In the genomic region with DNA sequence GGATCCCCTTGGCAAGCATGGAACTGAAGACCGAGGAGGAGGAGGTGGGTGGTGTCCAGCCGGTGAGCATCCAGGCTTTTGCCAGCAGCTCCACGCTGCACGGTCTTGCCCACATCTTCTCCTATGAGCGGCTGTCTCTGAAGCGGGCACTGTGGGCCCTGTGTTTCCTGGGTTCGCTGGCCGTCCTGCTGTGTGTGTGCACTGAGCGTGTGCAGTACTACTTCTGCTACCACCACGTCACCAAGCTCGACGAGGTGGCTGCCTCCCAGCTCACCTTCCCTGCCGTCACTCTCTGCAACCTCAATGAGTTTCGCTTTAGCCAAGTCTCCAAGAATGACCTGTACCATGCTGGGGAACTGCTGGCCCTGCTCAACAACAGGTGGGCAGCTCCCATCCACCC, we compare ENCODE assay signal across 16 mouse cellular contexts. TPM values are rescaled to one million over a fixed set of nuclear protein-coding genes. Genes with fewer than 3 reads are reported as not detected.
DNase-seq lines count a peak whose midpoint lies in the region; ATAC-seq and TF ChIP-seq lines count a peak whose summit lies in the region.
"Had no signal": no experiment of that assay in that cellular context is flagged by ENCODE, and none has a peak within 500 bp of the region (broad histone marks: within the 10 kb centered on the region; RNA-seq: fewer than 3 reads in every experiment).

No protein-coding gene starts in this region.

- no peaks in the 10 kb centered on the region for H3K9me3 ChIP-seq in hindbrain, postnatal 0 days (ENCODE audit: low read length)
- no peaks in the 10 kb centered on the region for H3K9me3 ChIP-seq in neural tube, embryonic 14.5 days (ENCODE audit: control insufficient read depth, low read length)

- no peaks in the 10 kb centered on the region for H3K36me3 ChIP-seq in hindbrain, postnatal 0 days (ENCODE audit: insufficient read depth, low read length)
- peaks cover 5% of the 10 kb centered on the region; the same call in 1 of the 2 replicates for H3K36me3 ChIP-seq in neural tube, embryonic 14.5 days (ENCODE audit: control insufficient read depth, insufficient read depth, low read length)
- H3K36me3 ChIP-seq: G1E had no signal

- peak; percentile 58 to 59 for DNase-seq in cerebellum, adult 2 months
- no peak for DNase-seq in cerebellum, postnatal 4 days (ENCODE audit: low spot score in 2 of 2)
- peak; percentile 62 for DNase-seq in right cerebral cortex, adult 18-20 months
- DNase-seq in right cerebral cortex, postnatal 4 days, result no peak
- no peak for DNase-seq in hindbrain, postnatal 0 days (ENCODE audit: low spot score)
- DNase-seq in natural killer cell, adult 2 months (ENCODE audit: low spot score in 2 of 2), result no peak
- no peak for DNase-seq in heart, postnatal 36 days
- DNase-seq: gastrocnemius, adult 2 months; kidney, postnatal 14 days; lung, postnatal 36 days; thymus, postnatal 14 days had no signal

- peak overlapping the region; percentile 97 for H3K9ac ChIP-seq in hindbrain, postnatal 0 days (replicated peaks; ENCODE audit: low read length)
- no peak overlapping the region; the same call in 1 of the 2 replicates for H3K9ac ChIP-seq in neural tube, embryonic 14.5 days (replicated peaks; ENCODE audit: low read depth, low read length)

- no peak for TF ChIP-seq POLR2A in cerebellum, adult 2 months (IDR thresholded peaks at IDR 0.05; ENCODE audit: borderline replicate concordance, insufficient read depth, low read length)

- peak overlapping the region; percentile 18; the same call in 1 of the 2 replicates for H3K27ac ChIP-seq in cerebellum, adult 2 months (ENCODE audit: insufficient read depth, low read length)
- no peak overlapping the region for H3K27ac ChIP-seq in hindbrain, postnatal 0 days
- H3K27ac ChIP-seq in neural tube, embryonic 14.5 days (ENCODE audit: low read depth, low read length), result no peak overlapping the region
- H3K27ac ChIP-seq: gastrocnemius, adult 2 months had no signal

- no peaks in the 10 kb centered on the region for H3K27me3 ChIP-seq in cerebellum, adult 2 months (ENCODE audit: control insufficient read depth, insufficient read depth, low read length)
- H3K27me3 ChIP-seq in hindbrain, postnatal 0 days (ENCODE audit: insufficient read depth, low read length), result no peaks in the 10 kb centered on the region
- no peaks in the 10 kb centered on the region; the same call in 1 of the 2 replicates for H3K27me3 ChIP-seq in neural tube, embryonic 14.5 days (ENCODE audit: control insufficient read depth, insufficient read depth, low read length)

- peak overlapping the region; percentile 80 for H3K4me2 ChIP-seq in hindbrain, postnatal 0 days (ENCODE audit: low read depth, low read length)
- peak overlapping the region; percentile 64 for H3K4me2 ChIP-seq in neural tube, embryonic 14.5 days (ENCODE audit: low read depth, low read length)

- peak overlapping the region; percentile 47 for H3K4me3 ChIP-seq in cerebellum, adult 2 months (replicated peaks; ENCODE audit: insufficient read depth, low read depth, low read length)
- peak overlapping the region; percentile 78 for H3K4me3 ChIP-seq in hindbrain, postnatal 0 days (ENCODE audit: low read length)
- H3K4me3 ChIP-seq in neural tube, embryonic 14.5 days (ENCODE audit: low read depth, low read length), result peak overlapping the region; percentile 78
- H3K4me3 ChIP-seq: gastrocnemius, adult 2 months had no signal

- WGBS in cerebellum, adult 2 months, result 14% methylated on average over 14 of the region's 14 CpGs
- 54% methylated on average over 14 of the region's 14 CpGs for WGBS in hindbrain, postnatal 0 days
- WGBS in neural tube, embryonic 14.5 days, result 69% methylated on average over 14 of the region's 14 CpGs

- intact Hi-C loops in heart, postnatal 36 days (cut with DNase I), result no loop called here

- peaks cover 55% of the 10 kb centered on the region for H3K4me1 ChIP-seq in cerebellum, adult 2 months (ENCODE audit: control insufficient read depth, insufficient read depth, low read length)
- H3K4me1 ChIP-seq in hindbrain, postnatal 0 days (ENCODE audit: insufficient read depth, low read length), result peaks cover 33% of the 10 kb centered on the region
- peaks cover 55% of the 10 kb centered on the region for H3K4me1 ChIP-seq in neural tube, embryonic 14.5 days (ENCODE audit: control insufficient read depth, insufficient read depth, low read length)

- no peak for ATAC-seq in hindbrain, postnatal 0 days
- ATAC-seq in neural tube, embryonic 14.5 days (ENCODE audit: low read depth), result no peak

- no peak for TF ChIP-seq CTCF in cerebellum, adult 2 months (IDR thresholded peaks at IDR 0.05; ENCODE audit: borderline replicate concordance, insufficient read depth, low read depth, low read length)
- TF ChIP-seq CTCF in hindbrain, postnatal 0 days (IDR thresholded peaks at IDR 0.05; ENCODE audit: low read depth), result no peak

RNA-seq across cellular contexts. Expression of gene Asic1, which starts 1.6 kb away (rescaled TPM):
- 102 and 104 TPM in 2 replicates for polyA plus RNA-seq in cerebellum, adult 2 months (2012; rRNA removed)
- 127 and 143 TPM in 2 replicates for total RNA-seq in hindbrain, postnatal 0 days (2014; rRNA removed)
- polyA plus RNA-seq in hindbrain, postnatal 0 days (2015; fragmentation: Nextera tagmentation; extraction: Ambion mirVana), result 32.0 and 37.1 TPM in 2 replicates
- 66.0 and 69.8 TPM in 2 replicates for polyA plus RNA-seq in neural tube, embryonic 14.5 days (2014; fragmentation: Nextera tagmentation; extraction: Ambion mirVana)
- under 1 TPM; 0.22 to 0.35 TPM for total RNA-seq in heart, postnatal 36 days (2021)
- polyA plus RNA-seq: G1E had no signal

RNA-seq across cellular contexts. Expression of gene Racgap1, which starts 20.3 kb away (rescaled TPM):
- polyA plus RNA-seq in cerebellum, adult 2 months (2012; rRNA removed), result 15.5 and 15.6 TPM in 2 replicates
- 46.4 and 49.1 TPM in 2 replicates for total RNA-seq in hindbrain, postnatal 0 days (2014; rRNA removed)
- 49.7 and 52.0 TPM in 2 replicates for polyA plus RNA-seq in hindbrain, postnatal 0 days (2015; fragmentation: Nextera tagmentation; extraction: Ambion mirVana)
- 45.9 and 65.6 TPM in 2 replicates for polyA plus RNA-seq in neural tube, embryonic 14.5 days (2014; fragmentation: Nextera tagmentation; extraction: Ambion mirVana)
- 1 to 10 TPM; 2.1 to 2.2 TPM for total RNA-seq in heart, postnatal 36 days (2021)

RNA-seq across cellular contexts. Expression of gene Smarcd1, which starts 30.1 kb away (rescaled TPM):
- polyA plus RNA-seq in cerebellum, adult 2 months (2012; rRNA removed), result 82.3 and 87.1 TPM in 2 replicates
- total RNA-seq in hindbrain, postnatal 0 days (2014; rRNA removed), result 74.0 and 89.4 TPM in 2 replicates
- 78.1 and 91.2 TPM in 2 replicates for polyA plus RNA-seq in hindbrain, postnatal 0 days (2015; fragmentation: Nextera tagmentation; extraction: Ambion mirVana)
- polyA plus RNA-seq in neural tube, embryonic 14.5 days (2014; fragmentation: Nextera tagmentation; extraction: Ambion mirVana), result 110 TPM in 2 replicates
- total RNA-seq in heart, postnatal 36 days (2021), result 10 to 100 TPM; 18.7 to 22.1 TPM

RNA-seq across cellular contexts. Expression of gene Gm17349, which starts 33.5 kb away (rescaled TPM):
- not detected in 2 replicates for polyA plus RNA-seq in cerebellum, adult 2 months (2012; rRNA removed)
- total RNA-seq in hindbrain, postnatal 0 days (2014; rRNA removed), result not detected in 2 replicates
- not detected in 2 replicates for polyA plus RNA-seq in hindbrain, postnatal 0 days (2015; fragmentation: Nextera tagmentation; extraction: Ambion mirVana)
- polyA plus RNA-seq in neural tube, embryonic 14.5 days (2014; fragmentation: Nextera tagmentation; extraction: Ambion mirVana), result not detected in 2 replicates
- 1 to 10 TPM; 1.8 to 2.4 TPM for total RNA-seq in heart, postnatal 36 days (2021)
- polyA plus RNA-seq: heart, embryonic 11.5 days; intestine, embryonic 14.5 days; liver, embryonic 11.5 days had no signal

RNA-seq across cellular contexts. Expression of gene Gpd1, which starts 45.5 kb away (rescaled TPM):
- 130 and 143 TPM in 2 replicates for polyA plus RNA-seq in cerebellum, adult 2 months (2012; rRNA removed)
- 2.8 and 3.7 TPM in 2 replicates for total RNA-seq in hindbrain, postnatal 0 days (2014; rRNA removed)
- 2.5 TPM in 2 replicates for polyA plus RNA-seq in hindbrain, postnatal 0 days (2015; fragmentation: Nextera tagmentation; extraction: Ambion mirVana)
- polyA plus RNA-seq in neural tube, embryonic 14.5 days (2014; fragmentation: Nextera tagmentation; extraction: Ambion mirVana), result 1.2 and 1.3 TPM in 2 replicates
- total RNA-seq in heart, postnatal 36 days (2021), result 10 to 100 TPM; 61.0 to 62.5 TPM
- total RNA-seq: G1E had no signal
- polyA plus RNA-seq: G1E had no signal

Comparison
In these comparisons a context has a peak if more than half of its experiments do, and no peak if none do; other contexts are left out.
1. DNase-seq: peak in cerebellum, adult 2 months (2 of 2) and right cerebral cortex, adult 18-20 months (single experiment); none in cerebellum, postnatal 4 days (0 of 2), right cerebral cortex, postnatal 4 days (single experiment), hindbrain, postnatal 0 days (single experiment), natural killer cell, adult 2 months (0 of 2) and heart, postnatal 36 days (0 of 2).
2. Peak in every context shown above with its lines, with median percentiles within 50 percentile points of each other: H3K4me3 ChIP-seq.